Mouse (Mus musculus) thymus, postnatal 0 days (tissue): ENCODE data around the gene Olfr159. TPM values are rescaled to one million over a fixed set of nuclear protein-coding genes. Genes with fewer than 3 reads are reported as not detected.
A peak's percentile ranks its signal among the peaks of the same experiment; 100 is the strongest.
"Not testable (repeated sequence)": the region's sequence is repeated elsewhere in the genome, so short reads cannot be mapped to it uniquely, and the experiment has no call there.

ENCODE experiments used
- DNase-seq: peaks from one replicate; pipeline ENCODE4 v3.0.0-alpha.2; 2015; ENCODE audit warnings: low spot score
- polyA plus RNA-seq: library from polyadenylated mRNA; unstranded; fragments of >200 nt; fragmentation: Nextera tagmentation; extraction: Ambion mirVana; gene quantifications from 2 replicates; pipeline ENCODE4 v1.2.1, GENCODE M21; 2015

Olfr159 gene
- polyA plus RNA-seq, result not detected in 2 replicates

GRCm38 (mm10) chr4:43770909-43771308, at the start of gene Olfr159:
Gene Olfr159, minus strand, starts transcription at chr4:43771009.
- DNase-seq, result no peak

GRCm38 (mm10) chr4:43798936-43799335, 28.1 kb upstream of the Olfr159 start:
- DNase-seq, result no peak

- DNase-seq, result not testable (repeated sequence)
These were observed 25.0 kb upstream of the Olfr159 start for GRCm38 (mm10) chr4:43795844-43796243.

GRCm38 (mm10) chr4:43795296-43795695, 24.5 kb upstream of the Olfr159 start:
- no peak for DNase-seq

GRCm38 (mm10) chr4:43772304-43772703, 1.5 kb upstream of the Olfr159 start:
- DNase-seq, result no peak

GRCm38 (mm10) chr4:43771626-43772025, 817 bp upstream of the Olfr159 start:
- DNase-seq, result no peak

- DNase-seq, result no peak
These were observed 1.4 kb downstream of the Olfr159 start for GRCm38 (mm10) chr4:43769374-43769773.

GRCm38 (mm10) chr4:43768341-43768740, 2.5 kb downstream of the Olfr159 start:
- DNase-seq, result no peak

GRCm38 (mm10) chr4:43763410-43763809, 7.4 kb downstream of the Olfr159 start:
- peak; percentile 49 for DNase-seq

GRCm38 (mm10) chr4:43761336-43761735, 9.5 kb downstream of the Olfr159 start:
- no peak for DNase-seq

GRCm38 (mm10) chr4:43760460-43760859, 10.3 kb downstream of the Olfr159 start:
- DNase-seq, result peak; percentile 7

GRCm38 (mm10) chr4:43759571-43760418, 11.0 kb downstream of the Olfr159 start:
- no peak for DNase-seq

GRCm38 (mm10) chr4:43757213-43757612, 13.6 kb downstream of the Olfr159 start:
- DNase-seq, result no peak

GRCm38 (mm10) chr4:43745187-43745586, 25.6 kb downstream of the Olfr159 start:
- DNase-seq, result peak; percentile 10

GRCm38 (mm10) chr4:43743099-43743498, 27.7 kb downstream of the Olfr159 start:
- DNase-seq, result no peak

GRCm38 (mm10) chr4:43742637-43743036, 28.2 kb downstream of the Olfr159 start:
- DNase-seq, result no peak

- DNase-seq, result no peak
These were observed 29.3 kb downstream of the Olfr159 start for GRCm38 (mm10) chr4:43741526-43741925.

GRCm38 (mm10) chr4:43738989-43739674, 31.7 kb downstream of the Olfr159 start:
- DNase-seq, result no peak

- no peak for DNase-seq
These were observed 33.7 kb downstream of the Olfr159 start for GRCm38 (mm10) chr4:43737144-43737543.

GRCm38 (mm10) chr4:43733186-43733585, 37.6 kb downstream of the Olfr159 start:
- no peak for DNase-seq

GRCm38 (mm10) chr4:43732171-43732570, 38.6 kb downstream of the Olfr159 start:
- no peak for DNase-seq

GRCm38 (mm10) chr4:43730750-43731297, 40.0 kb downstream of the Olfr159 start:
- DNase-seq, result no peak
